Mouse (Mus musculus) lung, adult 18-20 months (tissue): Measurements from ENCODE around the gene 1700102P08Rik.

ENCODE experiments used
- DNase-seq, 2 experiments: peaks; one replicate each; pipeline ENCODE4 v3.0.0; 2022; ENCODE audit warnings: mixed read lengths in 2 of 2

Gene 1700102P08Rik

GRCm38 (mm10) chr9:108392676-108393075 is at the start of gene 1700102P08Rik:
1700102P08Rik (plus strand) TSS chr9:108392805.
- no peak for DNase-seq

GRCm38 (mm10) chr9:108343331-108343730 is 49.3 kb upstream of the 1700102P08Rik start:
- DNase-seq = no peak

GRCm38 (mm10) chr9:108343835-108344234 is 48.8 kb upstream of the 1700102P08Rik start:
- no peak for DNase-seq

DNA sequence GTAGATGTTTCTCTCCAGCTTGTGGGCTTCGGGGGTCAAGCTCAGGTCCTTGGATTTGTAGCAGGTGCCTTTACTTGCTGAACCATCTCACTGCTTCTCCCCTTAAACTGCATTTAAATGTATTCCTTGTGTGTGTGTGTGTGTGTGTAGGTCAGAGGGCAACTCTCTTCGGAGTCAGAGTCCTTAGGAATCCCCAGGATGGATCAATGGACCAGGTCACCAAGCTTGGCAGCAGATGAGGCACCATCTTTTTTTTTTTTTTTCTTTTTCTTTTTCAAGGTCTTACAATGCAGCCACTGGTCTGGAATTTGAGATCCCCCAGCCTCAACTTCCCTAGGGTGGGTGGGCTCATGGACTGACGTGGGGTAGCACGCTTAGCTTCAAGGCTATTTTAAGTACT is 48.1 kb upstream of the 1700102P08Rik start:
- no peak for DNase-seq

DNA sequence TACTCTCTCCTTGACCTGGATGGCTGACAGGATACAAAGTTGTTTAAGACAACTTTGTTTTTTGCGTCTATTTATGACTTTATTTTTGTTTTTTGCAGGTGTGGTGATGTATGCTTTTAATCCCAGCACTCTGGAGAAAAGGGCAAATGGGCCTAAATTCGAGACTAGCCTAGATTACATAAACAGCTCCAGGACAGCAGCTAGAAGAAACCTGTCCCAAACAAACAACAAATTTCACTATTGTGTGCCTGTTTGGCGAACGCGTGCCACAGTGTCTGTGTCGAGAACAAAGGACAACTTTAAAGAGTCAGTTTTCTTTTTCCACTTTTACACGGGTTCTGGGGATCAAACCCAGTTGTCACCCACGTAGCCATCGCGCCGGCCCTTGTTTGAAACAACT is 45.6 kb upstream of the 1700102P08Rik start:
- no peak for DNase-seq

DNA sequence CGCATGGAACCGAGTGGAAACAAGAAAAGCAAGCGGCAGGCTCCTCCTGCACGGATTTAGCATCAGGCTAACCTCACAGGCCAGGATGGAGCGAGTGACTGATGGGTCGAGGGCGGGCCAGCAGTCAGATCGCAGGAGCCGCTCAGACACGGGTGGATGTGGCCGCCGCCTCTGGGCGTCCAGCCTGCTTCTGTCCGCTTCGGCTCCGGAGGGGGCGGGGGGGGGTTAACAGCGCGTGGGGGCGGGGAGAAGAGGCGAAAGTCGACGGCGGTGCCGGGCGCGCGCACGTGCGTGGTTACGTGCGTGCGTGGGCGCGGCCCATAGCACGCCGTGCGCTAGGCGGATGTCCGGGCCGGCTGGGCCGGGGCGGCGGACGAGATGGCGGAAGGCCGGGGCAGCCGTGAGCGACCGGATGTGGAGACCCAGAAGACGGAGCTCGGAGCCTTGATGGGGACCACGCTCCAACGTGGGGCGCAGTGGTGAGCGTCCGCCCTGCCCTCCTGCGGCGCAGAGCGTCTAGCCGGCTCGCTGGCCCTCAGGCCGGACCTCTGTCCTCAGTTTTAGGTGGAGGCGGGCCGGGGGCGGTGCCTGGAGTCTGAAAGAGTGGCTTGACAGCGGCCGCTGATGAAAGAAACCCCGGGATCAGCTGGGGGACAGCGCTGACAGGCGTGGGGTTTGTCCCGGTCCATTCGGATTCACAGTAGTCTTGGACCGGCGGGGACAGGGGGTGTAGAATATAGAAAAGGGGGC is 44.9 kb upstream of the 1700102P08Rik start, which contains the start of gene Usp4:
Gene Usp4 (plus strand): TSS at position 314 of the 750 bp plus-strand sequence.
- DNase-seq = peak; percentile 87 to 90

DNA sequence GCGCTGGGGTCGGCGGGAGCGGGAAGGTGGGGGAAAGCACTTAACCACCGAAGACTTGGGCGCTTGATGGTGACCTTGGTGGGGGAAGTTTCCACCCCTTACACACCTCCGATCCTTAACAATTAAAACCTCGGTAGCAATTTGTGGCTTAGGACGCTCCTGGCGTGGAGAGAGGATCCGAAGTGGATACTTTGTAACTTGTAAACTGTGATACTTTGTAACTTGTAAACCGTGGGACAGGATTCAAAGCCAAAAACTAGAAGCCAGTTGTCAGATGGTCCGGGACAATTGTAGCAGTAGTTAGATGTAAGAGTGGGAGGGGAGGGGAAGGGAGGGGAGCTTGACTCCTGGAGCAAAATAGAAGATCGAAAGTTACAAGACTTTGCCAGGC is 44.3 kb upstream of the 1700102P08Rik start:
- no peak for DNase-seq

DNA sequence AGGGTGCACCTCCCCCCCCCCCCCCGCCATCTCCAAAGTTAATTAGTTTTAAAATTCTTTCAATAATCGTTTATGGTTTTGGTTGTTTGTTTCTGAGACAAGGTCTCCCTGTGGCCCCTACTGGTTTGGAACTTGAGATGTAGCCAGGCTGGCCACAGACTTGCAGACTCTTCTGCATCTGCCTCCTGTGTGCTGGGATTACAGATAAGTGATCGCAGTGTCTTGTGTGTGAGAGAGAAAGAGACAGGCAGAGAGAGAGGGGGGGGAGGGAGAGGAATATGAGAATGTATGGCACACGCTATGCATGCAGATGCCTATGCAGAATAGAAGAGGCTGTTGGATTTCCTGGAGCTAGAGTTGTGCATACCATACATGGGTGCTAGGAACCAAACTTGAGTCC is 42.9 kb upstream of the 1700102P08Rik start:
- no peak for DNase-seq

DNA sequence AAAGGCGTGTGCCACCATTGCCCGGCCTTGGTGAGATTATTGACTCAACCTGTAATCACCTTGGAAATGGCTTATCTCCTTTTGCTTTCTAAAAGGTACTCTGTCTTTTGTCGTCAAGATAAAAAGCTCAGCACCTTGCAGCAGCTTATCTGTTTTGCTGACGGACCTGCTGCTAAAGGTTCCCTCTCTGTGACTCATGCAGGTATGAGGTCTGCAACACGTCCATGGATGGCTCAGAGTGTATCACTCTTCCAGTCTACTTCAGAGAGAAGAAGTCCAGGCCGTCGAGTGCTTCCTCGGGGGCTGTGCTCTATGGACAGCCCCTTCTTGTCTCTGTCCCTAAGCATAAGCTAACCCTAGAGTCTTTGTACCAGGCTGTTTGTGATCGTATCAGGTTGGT is 14.4 kb upstream of the 1700102P08Rik start:
- DNase-seq = no peak

DNA sequence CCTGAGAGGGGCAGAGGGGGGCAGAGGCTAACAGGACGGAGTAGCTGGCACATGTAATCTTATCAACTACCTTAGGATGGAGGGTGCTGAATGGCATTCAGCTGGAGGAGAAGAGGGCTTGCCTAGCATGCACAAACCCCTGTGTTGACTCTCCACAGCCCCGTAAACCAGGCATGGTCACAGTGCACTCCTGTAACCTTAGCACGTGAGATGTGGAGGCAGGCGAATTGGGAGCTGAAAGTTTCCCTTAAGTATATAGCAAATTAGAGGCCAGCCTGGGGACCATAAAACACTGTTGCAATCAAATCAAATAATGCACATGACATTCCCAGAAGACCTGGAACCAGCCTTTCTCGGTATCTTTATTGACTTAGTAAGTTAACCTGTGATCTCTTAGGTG is 13.9 kb upstream of the 1700102P08Rik start:
- DNase-seq = no peak

- no peak for DNase-seq
These were observed 13.3 kb upstream of the 1700102P08Rik start for GRCm38 (mm10) chr9:108379294-108379693.

GRCm38 (mm10) chr9:108381382-108381781 is 11.2 kb upstream of the 1700102P08Rik start:
- peak; percentile 53 to 65 for DNase-seq

DNA sequence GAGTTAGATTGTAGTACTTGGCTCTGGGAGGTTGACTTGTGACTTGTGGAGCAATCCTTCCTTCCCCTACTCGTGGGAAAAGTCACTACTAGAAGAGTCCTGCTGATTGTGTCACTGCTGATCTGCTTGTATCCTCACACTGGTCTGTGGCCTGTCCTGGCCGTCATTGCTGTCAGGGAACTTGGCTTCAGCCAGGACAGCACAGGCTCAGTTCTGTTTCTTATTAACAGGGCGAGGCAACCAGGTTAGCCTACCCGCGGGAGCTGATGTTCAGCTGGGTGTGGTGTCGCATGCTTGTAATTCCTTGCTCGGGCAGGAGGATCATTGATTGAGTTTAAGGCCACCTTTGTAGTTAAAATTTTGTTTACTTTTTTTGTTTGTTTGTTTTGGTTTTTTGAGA is 7.6 kb upstream of the 1700102P08Rik start:
- peak in 1 of 2 experiments; percentile 16 for DNase-seq

DNA sequence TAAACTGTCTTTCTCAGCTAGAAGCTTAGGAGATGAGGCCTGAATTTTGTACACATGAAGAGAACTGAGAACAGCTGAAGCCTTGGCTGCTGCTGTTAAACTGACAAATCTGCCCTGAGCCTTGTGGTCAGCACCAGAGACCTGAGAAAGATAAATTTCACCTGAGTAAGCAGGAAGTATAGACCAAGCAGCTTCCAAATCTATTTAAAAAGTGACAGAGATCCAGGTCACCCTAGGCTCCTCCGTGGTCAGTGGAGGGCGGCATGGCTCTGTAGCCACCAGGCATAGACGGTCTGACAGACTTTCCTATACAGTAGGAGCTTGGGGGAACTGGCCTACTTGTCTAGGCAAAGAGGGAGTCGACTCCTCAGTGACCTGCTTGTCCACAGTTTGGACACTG is 5.8 kb upstream of the 1700102P08Rik start:
- no peak for DNase-seq

GRCm38 (mm10) chr9:108388601-108389000 is 4.0 kb upstream of the 1700102P08Rik start:
- no peak for DNase-seq

- no peak for DNase-seq
These were observed 3.4 kb upstream of the 1700102P08Rik start for GRCm38 (mm10) chr9:108389220-108389619.

DNA sequence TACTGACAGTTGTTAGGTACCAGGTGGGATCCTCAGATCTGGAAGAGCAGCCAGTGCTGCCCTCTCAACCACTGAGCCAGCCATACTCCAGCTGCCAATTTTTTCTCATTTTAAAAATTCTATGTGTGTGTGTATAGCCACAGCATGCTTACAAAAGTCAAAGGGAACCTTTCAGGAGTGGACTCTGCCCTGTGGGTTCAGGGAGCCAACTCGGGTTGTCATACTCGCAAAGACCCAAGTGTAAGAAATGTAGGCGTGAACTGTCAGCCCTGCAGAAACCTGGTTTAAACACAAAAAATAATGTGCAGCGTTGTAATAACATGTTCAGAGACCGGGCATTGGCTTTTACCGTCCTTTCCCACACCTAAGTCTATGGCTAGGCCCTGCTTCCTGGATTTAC is 1.6 kb downstream of the 1700102P08Rik start:
- no peak for DNase-seq

- DNase-seq = no peak
These were observed 2.8 kb downstream of the 1700102P08Rik start for GRCm38 (mm10) chr9:108395427-108395826.

- no peak for DNase-seq
These were observed 5.7 kb downstream of the 1700102P08Rik start for GRCm38 (mm10) chr9:108398324-108398723.

GRCm38 (mm10) chr9:108401186-108401960 is 8.8 kb downstream of the 1700102P08Rik start:
- peak; percentile 24 to 35 for DNase-seq

GRCm38 (mm10) chr9:108403081-108403480 is 10.5 kb downstream of the 1700102P08Rik start:
- no peak for DNase-seq

GRCm38 (mm10) chr9:108404451-108404850 is 11.8 kb downstream of the 1700102P08Rik start:
- no peak for DNase-seq

GRCm38 (mm10) chr9:108409535-108409934 is 16.9 kb downstream of the 1700102P08Rik start:
- DNase-seq = no peak

DNA sequence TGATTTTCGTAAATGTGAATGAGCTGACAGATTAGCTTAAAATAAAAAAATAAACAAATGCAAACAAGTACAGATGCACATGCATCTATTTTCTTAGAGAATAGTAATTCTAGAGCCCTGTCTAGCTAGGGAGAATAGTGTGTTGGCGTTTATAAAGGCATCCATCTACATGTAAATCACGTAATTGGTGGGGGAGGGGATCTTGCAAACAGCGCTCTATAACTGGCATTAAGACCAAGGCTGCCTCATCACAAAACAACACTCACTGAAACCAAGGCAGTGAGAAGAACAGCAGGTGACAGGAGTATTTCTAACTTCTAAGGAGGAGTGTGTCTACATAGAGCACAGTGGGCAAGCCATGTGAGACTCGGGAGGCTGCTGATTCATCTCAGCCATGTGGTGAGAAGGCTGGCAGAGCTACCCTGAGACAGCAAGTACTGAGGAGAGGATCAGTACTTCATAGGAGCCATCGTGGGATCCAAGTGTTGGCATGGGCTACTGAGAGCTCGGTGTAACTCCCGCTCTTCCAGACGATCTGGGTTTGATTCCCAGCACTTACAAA is 18.9 kb downstream of the 1700102P08Rik start:
- DNase-seq = no peak
